Mouse (Mus musculus): ENCODE results near the gene Psmc3ip.
A peak's percentile ranks its signal among the peaks of the same experiment; 100 is the strongest.
"Not testable (repeated sequence)": the region's sequence is repeated elsewhere in the genome, so short reads cannot be mapped to it uniquely, and the experiment has no call there.

Gene Psmc3ip

DNA sequence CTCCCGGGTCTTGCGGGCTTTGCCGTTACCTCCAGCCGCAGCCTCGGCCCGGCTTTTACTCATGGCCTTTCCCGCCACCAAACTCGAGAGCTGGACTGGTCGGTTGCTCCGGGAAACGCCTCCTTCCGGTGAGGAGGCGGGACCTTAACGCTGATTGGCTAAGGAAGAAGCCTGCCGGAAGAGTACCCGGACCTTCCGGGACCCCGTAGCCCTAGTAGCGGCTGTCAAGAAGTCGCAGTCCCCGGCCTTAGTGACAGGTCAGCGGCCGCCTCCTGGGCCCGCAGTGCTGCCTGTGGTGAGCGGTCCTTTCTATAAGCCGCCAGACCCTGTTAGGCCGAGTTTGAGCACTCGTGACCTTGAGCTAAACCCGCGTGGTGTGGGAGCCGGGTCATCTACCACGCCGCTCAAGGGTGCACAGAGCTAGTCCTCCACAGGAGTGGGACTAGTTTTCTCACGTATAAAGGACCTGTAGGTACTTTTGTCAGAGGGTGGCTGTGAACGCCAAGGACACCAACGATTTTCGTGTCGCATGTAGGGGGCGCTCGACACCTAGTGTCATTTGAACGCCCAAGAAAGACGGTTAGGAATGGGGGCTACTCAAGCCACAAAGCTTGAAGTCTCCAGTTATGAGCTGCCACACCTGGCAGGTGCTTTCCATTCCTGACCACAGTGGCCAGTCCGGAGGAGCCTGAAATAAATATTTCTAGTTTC is at the start of gene Psmc3ip:
Gene Psmc3ip (minus strand): TSS at position 123 of the 711 bp plus-strand sequence.
- peak; percentile 85 to 93 for DNase-seq

DNA sequence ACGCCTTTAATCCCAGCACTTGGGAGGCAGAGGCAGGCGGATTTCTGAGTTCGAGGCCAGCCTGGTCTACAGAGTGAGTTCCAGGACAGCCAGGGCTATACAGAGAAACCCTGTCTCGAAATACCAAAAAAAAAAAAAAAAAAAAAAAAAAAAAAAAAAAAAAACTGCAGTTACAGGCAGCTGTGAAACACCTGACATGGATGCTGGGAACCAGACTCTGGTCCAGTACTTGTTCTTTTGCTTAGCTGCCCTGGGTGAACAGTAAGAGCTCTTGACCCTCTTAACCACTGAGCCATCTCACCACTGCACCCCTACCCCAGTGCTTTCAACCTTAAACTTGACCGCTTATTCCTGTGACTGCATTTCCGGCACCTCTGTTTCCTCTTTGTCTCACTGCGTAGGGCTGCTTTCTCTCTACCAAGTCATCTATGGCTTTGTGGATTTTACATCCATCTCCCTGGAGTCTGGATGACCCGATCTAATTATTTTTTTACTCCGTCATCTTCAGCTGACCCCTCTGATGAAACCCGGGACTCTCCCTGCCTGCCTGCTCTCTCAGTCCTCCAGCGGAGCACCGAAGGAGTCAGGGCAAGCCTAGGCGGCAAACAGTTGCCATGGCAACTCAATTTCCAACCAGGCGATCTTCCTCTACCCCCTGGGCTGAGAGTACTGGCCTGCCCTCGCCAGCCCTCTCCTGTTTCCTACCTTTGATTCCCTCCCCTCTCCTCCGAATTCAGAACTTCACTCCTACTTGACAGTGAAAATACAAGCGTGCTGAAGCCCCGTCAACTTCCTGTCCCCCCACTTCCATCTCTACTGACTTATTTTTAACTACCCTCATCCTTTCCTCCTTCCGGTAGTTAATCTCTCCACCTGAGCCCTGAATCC is 48.3 kb upstream of the Psmc3ip start:
- peak in 1 of 2 experiments; percentile 48 for DNase-seq

DNA sequence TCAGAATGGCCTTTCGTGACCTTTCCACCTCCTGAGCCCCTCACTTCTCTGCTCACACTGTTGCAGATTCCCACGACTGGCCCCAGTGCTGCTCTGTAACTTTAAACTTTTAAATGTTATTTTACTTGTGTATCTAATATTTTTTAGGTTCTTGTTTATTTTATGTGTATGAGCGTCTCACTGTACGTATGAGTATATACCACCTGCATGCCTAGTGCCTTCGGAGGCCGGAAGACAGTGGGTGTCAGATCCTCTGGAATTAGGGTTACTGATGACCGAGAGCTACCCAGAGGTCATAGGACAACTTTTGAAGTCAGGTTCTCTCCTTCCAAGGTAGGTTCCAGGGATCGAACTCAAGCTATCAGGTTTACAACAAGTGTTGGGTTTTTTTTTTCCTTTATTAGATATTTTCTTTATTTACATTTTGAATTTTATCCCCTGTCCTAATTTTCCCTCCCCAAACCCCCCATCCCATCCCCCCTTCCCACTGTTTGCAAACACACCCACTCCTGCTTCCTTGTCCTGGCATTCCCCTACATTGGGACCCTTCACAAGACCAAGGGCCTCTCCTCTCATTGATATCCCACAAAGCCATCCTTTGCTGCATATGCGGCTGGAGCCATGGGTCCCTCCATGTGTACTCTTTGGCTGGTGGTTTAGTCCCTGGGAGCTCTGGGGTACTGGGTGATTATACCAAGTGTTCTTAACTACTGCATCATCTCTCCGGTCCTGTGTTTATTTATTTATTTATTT is 47.2 kb upstream of the Psmc3ip start:
- DNase-seq, result no peak

DNA sequence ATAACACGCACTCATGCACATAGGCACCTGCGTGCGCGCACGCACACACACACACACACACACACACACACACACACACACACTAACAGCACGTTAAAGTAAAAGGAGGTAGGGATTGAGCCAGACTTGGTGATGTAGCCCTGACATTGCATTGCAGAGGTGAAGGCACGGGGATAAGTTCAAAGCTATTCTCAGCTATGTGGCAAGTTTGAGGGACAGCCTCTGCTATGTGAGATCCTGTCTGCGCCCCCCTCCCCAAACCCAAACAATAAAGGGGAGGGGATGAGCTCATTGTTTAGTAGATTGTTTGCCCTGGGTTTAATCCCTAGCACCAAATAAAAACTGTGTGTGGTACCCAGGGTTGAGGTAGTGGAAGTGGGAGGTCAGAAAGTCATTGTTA is 45.9 kb upstream of the Psmc3ip start:
- DNase-seq, result no peak

DNA sequence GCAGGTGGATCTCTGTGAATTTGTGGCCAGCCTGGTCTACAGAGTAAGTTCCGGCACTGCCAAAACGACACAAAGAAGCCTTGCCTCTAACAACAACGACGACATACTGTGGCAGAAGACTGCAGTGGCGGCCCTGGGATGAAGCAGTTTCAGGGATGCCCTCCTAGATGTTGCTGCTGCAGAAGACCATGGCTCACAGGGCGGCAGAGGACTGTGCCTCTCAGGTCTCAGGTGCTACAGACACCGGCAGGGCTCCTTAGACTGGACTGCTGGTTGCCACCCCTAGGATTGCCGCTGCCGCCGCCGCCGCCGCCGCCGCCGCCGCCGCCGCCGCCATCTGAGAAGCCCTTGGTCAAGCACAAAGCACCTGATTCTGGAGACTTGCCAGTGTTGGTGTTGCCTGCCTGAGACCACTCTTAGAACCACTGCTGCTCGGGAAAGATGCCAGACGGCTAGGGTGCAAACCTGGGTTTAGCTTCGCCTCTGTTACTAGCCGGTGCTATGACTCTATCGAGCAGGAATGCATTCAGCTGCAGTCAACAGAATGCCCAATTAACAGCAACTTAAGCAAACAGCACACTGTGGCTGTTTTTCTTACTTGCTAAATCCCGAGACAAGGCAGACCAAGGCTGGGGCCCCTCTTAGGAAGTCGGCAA is 45.1 kb upstream of the Psmc3ip start:
- no peak for DNase-seq

DNA sequence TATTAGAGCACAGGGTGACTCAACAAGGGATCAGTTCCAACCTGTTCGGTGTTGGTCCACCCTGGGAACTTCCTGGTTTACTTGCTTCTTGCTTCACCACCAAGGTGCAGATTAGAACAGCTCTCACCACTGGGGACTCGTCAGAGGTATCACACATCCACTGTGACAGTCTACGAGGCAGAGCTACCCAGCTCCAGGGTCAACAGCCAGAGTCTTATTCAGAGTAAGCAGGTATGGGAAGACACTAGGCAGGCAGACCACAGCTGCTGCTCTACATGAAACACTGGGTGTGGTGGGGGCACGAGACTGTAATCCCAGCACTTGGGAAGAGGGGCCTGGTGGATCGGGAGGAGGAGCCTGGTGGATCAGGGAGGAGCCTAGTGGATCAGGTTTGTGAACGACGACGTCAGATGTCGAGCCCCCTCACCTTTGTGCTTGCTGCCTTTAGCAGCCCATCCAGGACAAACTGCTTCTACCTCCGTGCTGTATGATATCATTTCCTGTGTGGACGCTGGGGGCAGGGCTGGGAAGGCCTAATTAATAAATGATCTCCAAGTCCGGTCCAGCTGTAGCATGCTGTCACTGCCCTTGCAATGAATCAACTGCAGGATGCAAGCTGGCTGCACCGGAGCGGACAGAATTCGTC is 43.4 kb upstream of the Psmc3ip start:
- no peak for DNase-seq

DNA sequence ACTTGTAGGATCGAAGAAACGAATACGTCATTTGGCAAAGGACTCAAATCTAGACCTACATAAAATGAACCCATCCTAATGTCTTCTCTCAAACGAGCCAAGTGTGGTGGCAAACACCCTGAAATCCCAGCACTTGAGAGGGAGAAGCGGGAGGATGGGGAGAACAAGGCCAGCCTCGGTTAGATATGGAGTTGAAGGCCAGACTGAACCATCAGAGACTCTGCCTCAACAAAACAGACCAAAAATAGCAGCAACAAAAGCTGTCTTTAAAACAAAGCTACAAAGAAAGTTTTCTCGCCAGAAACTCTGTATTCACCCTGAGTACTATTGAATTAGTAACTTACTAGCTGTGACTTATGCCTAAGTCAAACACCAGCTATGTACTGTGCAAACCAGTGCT is 41.8 kb upstream of the Psmc3ip start:
- DNase-seq, result no peak

DNA sequence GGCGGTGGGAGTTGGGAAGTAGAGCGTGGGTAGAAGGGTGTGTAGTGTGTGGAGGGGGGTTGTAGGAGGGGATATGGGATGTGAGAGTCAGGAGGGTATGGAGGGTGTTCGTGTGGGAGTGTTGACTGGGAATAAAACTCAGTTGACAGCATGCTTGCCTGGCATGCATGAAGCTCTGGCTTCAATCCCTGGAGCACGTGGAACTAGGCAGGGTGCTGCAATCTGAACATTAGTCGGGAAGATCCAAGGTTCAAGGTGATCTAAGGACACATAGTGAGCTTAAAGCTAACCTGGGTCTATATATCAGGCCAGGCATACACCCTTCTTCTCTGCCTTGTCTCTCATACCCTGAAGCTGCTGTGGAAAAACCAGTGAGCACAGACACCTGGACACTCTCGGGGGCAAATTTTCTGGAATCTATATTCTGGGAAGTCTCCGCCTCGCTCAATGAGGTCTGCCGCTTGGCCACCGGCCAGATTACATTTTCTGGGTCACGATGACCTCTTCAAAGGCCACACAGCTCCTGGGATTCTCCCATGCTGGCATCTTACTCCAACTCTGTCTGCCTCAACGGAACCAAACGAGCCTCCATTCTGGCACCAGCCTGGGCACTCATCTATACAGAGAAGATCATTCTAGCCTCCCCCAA is 39.1 kb upstream of the Psmc3ip start:
- DNase-seq, result no peak

DNA sequence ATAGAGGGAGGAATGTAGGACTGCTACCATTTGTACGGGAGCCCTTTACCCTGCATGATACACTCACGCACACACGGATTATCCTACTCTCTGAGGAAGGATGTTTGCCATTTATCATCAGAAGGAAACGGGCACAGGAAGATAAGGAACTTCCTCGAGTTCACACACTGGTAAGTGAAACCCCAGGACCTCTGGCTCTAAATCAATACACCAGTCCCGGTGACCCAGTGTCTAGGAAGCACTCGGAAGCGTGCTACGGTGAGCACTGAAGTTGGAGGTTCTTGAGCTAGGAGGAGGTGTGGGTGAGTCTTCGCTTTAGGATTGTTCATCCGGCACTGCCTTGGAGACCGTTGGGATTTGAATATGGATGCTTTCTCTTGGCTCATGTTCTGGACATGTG is 37.8 kb upstream of the Psmc3ip start:
- no peak for DNase-seq

DNA sequence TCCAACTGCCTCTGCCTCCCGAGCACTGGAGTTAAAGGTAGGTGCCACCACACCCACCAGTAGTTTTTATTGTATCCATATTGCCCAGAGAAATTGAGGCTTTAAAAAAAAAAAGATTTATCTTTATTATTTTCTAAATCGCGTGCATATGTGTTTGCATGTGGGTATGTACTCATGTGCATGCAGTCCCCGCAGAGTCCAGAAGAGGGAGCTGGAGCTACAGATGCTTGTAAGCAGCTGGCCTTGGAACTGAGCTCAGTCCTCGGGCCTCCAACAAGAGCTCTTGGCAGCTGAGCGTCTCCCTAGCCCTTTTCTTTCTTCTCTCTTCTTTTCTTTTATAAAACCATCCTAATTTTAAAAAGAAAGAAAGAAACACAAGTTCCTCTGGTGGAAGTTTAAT is 36.5 kb upstream of the Psmc3ip start:
- DNase-seq, result no peak

DNA sequence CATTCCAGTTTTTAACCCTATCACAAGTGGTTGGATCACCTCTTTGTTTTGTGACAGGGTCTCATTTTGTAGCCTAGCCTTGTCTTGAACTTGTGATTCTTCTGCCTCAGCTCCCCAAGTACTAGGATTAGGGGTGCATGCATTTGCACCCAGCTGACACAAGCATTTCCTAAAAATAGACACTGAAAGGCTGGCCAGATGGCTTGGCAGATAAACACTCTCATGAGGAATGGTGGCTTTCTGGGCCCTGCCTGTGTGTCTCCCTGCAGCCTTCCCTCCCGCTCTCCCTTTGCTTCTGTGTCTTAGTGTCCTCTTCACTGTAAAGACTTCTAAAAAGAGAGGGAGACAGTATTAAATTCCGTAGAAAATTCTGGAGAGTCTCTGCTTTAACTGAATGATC is 36.0 kb upstream of the Psmc3ip start:
- DNase-seq, result no peak

DNA sequence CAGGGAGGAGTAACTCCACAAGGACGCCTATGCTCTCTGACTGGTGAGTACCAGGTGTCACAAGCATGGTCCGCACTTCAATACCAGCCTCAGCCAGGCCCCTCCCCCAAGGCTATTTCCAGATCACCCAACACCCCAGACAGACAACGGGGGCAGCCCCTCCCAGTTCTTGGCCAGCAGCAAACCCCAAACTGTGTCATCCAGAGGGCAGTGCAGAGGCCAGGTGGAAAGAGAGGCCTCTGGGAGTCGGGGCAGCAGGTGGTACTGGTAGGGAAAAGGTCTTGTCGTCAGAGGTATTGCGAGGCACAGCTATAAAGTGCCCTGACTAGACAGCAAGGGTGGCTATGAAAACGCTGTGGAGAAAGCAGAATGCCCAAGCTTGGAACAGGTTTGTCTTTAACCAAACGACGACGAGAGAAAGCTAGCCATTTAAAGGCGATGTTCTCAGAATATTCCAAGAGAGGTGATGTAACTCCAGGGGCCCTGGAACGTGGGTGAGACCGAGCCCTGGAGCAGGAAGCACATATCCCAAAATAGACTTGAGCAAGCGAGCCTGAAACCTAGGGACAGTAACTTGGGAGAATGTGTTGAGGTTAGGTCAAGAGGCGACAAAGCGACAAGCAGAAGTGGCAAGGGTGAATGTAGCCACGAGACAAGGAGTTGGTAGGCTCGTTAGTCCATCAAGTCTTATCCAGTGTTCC is 35.0 kb upstream of the Psmc3ip start:
- no peak for DNase-seq

DNA sequence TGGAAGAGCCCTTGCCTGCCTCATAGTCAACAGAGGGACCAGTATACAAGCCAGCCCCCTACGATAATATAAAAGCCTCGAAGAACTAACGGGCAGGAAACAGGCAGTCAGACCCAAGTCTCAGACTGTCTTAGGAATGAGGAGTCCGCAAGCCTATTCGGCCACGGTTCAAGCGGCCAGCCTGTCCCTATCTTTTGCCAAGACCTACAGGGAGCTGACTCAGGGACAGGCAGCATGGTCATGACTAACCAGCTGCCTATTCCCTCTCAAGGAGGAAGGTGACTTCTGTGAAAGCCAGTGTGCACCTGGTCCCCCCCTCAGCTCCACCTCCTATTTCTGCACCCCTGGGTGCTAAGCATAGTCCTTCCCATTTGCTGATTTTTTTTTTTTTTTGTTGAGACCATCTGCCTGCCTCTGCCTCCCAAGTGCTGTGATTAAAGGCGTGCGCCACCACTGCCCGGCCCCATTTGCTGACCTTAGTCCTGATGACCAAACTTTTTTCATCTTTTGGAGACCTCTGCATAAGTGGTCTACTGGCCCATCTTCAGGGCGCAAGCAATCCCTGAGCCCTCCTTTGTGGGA is 33.9 kb upstream of the Psmc3ip start:
- no peak for DNase-seq

DNA sequence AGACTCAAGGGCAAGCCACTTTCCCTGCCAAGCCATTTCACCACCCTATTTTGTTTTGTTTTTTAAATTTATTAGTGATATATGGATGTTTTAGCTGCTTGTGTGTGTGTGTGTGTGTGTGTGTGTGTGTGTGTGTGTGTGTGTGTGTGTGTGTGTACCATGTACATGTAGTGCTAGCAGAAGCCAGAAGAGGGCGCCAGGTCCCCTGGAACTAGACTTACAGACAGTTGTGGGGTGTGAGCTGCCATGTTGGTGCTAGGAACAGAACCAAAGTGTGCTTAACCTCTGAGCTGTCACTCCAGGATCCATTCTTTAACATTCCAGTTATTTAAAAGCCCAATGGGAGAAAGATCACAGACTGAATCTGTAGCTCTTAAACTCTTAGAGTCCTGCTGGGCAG is 31.8 kb upstream of the Psmc3ip start:
- no peak for DNase-seq

DNA sequence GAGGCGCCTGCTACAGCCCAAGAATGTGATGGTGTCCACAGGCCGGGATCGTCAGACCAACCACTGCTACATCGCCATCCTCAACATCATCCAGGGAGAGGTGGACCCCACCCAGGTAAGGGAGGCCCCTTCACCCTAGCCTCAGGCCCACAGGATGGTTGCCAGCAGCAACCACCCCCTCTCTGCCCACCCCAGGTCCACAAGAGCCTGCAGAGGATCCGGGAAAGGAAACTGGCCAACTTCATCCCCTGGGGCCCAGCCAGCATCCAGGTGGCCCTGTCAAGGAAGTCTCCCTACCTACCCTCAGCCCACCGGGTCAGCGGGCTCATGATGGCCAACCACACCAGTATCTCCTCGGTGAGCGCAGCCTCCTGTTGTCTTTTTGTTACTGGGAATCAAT is 29.8 kb upstream of the Psmc3ip start:
- DNase-seq, result not testable (repeated sequence)

DNA sequence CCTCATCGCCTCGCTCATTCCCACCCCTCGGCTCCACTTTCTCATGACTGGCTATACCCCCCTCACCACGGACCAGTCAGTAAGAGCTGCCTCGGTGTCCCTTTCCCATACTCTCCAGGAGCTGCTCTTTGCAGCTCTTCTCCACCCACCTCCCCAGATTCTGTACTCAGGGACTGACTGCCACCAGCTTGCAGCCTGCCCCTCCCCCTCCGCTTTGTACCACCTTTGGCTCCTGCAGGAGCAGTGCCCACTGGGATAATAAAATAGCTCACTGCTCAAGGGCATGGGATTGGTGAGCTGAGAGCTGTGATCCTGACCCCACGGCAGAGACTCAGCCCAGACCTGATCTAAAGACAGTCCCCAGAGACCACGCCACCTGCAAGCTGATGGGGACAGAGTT is 29.3 kb upstream of the Psmc3ip start:
- not testable (repeated sequence) for DNase-seq

DNA sequence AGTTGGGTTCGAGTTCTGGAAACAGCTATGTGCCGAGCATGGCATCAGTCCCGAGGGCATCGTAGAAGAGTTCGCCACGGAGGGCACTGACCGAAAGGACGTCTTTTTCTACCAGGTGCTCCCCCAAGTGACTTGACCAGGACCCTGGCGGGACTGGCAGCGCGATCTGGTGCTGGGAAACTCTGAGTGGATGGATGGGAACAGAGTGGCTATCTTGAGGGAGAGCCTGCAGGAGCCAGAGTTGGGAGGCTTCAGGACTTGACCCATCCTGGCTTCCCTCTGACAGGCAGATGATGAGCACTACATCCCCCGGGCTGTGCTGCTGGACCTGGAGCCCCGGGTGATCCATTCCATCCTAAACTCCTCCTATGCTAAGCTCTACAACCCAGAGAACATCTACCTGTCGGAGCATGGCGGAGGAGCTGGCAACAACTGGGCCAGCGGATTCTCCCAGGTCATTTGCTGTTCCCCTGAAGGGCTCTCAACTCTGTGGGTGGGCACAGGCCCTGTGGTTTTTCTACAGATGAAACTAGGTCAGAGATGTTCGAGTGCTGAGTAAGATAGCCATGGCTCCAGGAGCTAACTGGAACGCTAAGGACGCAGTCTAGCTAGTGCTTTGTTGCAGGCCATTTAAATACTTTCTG is 25.4 kb upstream of the Psmc3ip start:
- peak in 1 of 2 experiments; percentile 19 for DNase-seq

DNA sequence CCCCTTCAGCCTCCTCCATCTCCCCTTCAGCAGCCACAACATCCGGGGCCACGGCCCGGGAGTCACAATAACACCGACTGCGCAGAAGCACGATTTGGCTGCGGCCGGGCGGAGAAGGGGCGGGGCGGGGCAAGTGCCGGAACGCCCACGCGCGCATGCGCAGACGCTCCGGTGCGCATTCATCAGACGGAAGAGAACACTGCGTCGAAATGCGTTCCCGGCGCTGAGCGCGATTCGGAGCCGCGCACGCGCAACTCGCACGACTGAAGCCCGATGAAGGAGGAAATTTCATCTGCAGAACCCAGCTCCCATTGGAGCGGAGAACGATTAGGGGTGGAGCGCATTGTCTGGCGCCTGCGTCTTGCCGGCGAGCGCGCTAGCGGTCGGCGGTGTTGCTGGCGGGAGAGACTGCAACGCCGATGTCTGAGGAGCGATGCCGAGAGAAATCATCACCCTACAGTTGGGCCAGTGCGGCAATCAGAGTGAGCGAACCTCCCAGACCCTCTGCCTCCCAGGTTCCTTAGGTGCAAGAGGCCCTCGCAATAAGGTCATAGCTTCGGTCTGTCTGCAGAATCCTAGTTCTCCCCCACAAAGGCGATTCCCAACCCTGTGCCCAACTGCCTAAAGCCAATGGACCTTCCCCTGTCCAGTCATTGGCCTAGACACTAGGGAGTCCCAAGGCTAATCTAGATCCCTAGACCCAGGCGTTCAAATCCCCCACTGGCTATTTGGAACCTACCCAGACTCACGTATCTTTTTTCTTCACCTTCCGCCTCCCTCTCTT is 24.7 kb upstream of the Psmc3ip start, which contains the start of the genes Retreg3 and Tubg1:
Gene Retreg3 (minus strand): TSS at position 133 of the 784 bp plus-strand sequence.
Gene Tubg1 (plus strand): TSS at position 178 of the 784 bp plus-strand sequence.
- peak; percentile 99 for DNase-seq

DNA sequence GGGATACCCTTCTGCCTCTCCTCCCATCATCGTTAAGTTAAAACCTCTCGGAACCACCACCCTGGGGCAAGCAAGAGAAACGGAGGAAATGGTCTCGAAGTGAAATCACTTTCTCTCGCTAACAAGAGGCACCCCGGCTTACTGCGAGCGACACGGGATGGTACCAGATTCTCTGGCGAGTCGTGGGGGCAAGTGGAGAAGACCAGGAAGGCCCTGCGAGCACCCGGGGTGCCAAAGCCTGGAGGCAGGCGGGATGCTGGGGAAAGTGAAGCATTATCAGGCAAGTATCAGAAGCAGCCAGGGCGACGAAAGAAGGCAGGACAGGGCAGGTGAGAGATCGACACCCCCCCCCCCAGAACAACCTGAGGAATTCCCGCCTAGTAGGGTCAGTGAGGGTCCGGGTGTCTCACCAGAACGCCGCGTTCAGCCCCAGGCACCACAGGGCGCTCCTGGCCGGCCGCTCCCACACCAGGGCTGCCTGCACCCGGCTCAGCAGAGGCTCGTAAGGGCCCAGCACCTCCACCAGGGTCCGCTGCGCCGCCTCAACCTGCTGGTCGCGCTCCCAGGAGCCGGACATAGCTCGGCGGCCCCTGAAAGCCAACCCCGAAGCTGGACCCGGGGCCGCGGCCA is 24.0 kb upstream of the Psmc3ip start:
- DNase-seq, result no peak

Measured in spleen, adult 18-20 months (tissue).